Mouse (Mus musculus) ES-E14 (cell line): ENCODE results near the gene Polk. TPM values are rescaled to one million over a fixed set of nuclear protein-coding genes. Genes with fewer than 3 reads are reported as not detected.

Source experiments
- DNase-seq: peaks from one replicate; pipeline ENCODE4 v3.0.0-alpha.2; 2013; ENCODE audit warnings: low read depth, low spot score
- H3K27ac ChIP-seq: 2 replicates; pipeline ENCODE4 v1.5.1; 2012; ENCODE audit warnings: low read depth, mild to moderate bottlenecking, low read length, moderate library complexity, mixed read lengths; ENCODE audit not compliant: poor library complexity, insufficient read depth, severe bottlenecking
- H3K36me3 ChIP-seq: 2 replicates; pipeline ENCODE4 v1.6.1; 2012; ENCODE audit warnings: mild to moderate bottlenecking, low read length, moderate library complexity, mixed read lengths; ENCODE audit not compliant: control insufficient read depth, poor library complexity, insufficient read depth, severe bottlenecking
- H3K4me1 ChIP-seq, 2 experiments: fragments of 150-350 bp in 1 of 2; sonication (generic) in 1 of 2; 2 replicates each; pipeline ENCODE4 v1.6.1; 2012; ENCODE audit warnings: low read length in 2 of 2, mild to moderate bottlenecking in 1 of 2, mixed read lengths in 1 of 2; ENCODE audit not compliant: control insufficient read depth in 2 of 2, insufficient read depth in 2 of 2, poor library complexity in 1 of 2
- H3K4me3 ChIP-seq, 2 experiments: fragments of 150-350 bp in 1 of 2; sonication (generic) in 1 of 2; 2 replicates each; pipeline ENCODE4 v1.5.1; 2012; ENCODE audit warnings: low read length in 2 of 2, low read depth in 1 of 2, mild to moderate bottlenecking in 1 of 2, mixed read lengths in 1 of 2; ENCODE audit not compliant: insufficient read depth in 1 of 2, poor library complexity in 1 of 2, severe bottlenecking in 1 of 2
- H3K9ac ChIP-seq: 2 replicates; pipeline ENCODE4 v1.6.1; 2012; ENCODE audit warnings: low read depth, mild to moderate bottlenecking, low read length, mixed read lengths; ENCODE audit not compliant: poor library complexity, insufficient read depth, severe bottlenecking
- H3K9me3 ChIP-seq: fragments of 150-350 bp; sonication (generic); 2 replicates; pipeline ENCODE4 v1.6.1; 2012; ENCODE audit warnings: low read depth, mild to moderate bottlenecking, low read length; ENCODE audit not compliant: control insufficient read depth, insufficient read depth
- CHD2 ChIP-seq: IDR thresholded peaks from 2 replicates; pipeline ENCODE4 v1.6.1; 2014; ENCODE audit warnings: mild to moderate bottlenecking, low read depth, low read length, inconsistent platforms
- HCFC1 ChIP-seq: IDR thresholded peaks from 2 replicates; pipeline ENCODE4 v1.6.1; 2012; ENCODE audit warnings: low read length, inconsistent platforms, borderline replicate concordance; ENCODE audit not compliant: insufficient read depth
- MAFK ChIP-seq: IDR thresholded peaks from 2 replicates; pipeline ENCODE4 v1.6.1; 2014; ENCODE audit warnings: mild to moderate bottlenecking, low read depth, low read length, inconsistent platforms; ENCODE audit not compliant: insufficient read depth
- ZC3H11A ChIP-seq: IDR thresholded peaks from 2 replicates; pipeline ENCODE4 v1.6.1; 2012; ENCODE audit warnings: low read depth, mild to moderate bottlenecking, inconsistent platforms, low read length, borderline replicate concordance
- ZNF384 ChIP-seq: IDR thresholded peaks from 2 replicates; pipeline ENCODE4 v1.6.1; 2012; ENCODE audit warnings: low read depth, low read length, inconsistent platforms
- in situ Hi-C, 2 experiments: fragments of 600-800 bp; cut with MboI; formaldehyde crosslinking; loops; one replicate each; pipeline ENCODE4 v1.15.1; 2025; ENCODE audit warnings: low sequenced_read_pairs in 2 of 2, inconsistent platforms in 1 of 2; ENCODE audit not compliant: unreplicated experiment in 2 of 2
- total RNA-seq: library from RNA; depleted of rRNA; stranded (reverse); fragments of 300-350 nt; gene quantifications from 2 replicates; pipeline ENCODE4 v1.2.3, GENCODE M21; 2012

The Polk gene
- total RNA-seq, 1 experiment, result 23.7 TPM

DNA sequence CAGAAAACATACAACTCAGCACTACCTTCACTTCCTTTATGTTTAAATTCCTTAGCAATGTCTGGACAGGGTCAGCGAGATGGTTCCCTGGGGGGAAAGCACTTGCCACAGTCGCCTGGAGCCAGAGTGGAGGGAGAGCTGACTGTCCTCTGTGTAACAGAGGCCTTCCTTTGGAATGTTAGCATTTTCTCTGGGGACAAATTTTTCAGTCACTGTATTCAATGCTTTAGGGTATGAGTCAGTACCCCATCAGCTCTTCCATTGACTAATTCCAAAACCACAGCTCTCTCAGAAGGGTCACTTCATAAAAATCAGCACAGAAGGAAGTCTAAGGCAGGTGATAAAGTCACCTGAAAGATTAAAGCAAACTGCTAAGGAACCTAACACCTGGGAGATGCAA lies 8.6 kb downstream of the Polk start:
- DNase-seq, result no peak
- in situ Hi-C loops, result no loop called here

GRCm38 (mm10) chr13:96532176-96532575 lies 10.2 kb downstream of the Polk start:
- no peaks in the 10 kb centered on the region for H3K9me3 ChIP-seq
- peaks cover 0 to 3% of the 10 kb centered on the region in 2 experiments; a peak in 1 of 4 replicates for H3K4me1 ChIP-seq
- peaks cover 3% of the 10 kb centered on the region; the same call in 1 of the 2 replicates for H3K36me3 ChIP-seq
- TF ChIP-seq HCFC1 (no peak), CHD2 (no peak), MAFK (no peak), ZC3H11A (no peak)
- H3K9ac ChIP-seq, result no peak overlapping the region
- in situ Hi-C loops, result no loop called here
- DNase-seq, result no peak
- H3K27ac ChIP-seq, result no peak overlapping the region
- H3K4me3 ChIP-seq, result no peak overlapping the region

More for the DNA sequence above, 8.6 kb downstream of the Polk start:
- Histone ChIP-seq H3K4me1 (no peaks in the 10 kb centered on the region), H3K9me3 (no peaks in the 10 kb centered on the region), H3K27ac (no peak overlapping the region), H3K4me3 (no peak overlapping the region), H3K36me3 (no peaks in the 10 kb centered on the region), H3K9ac (no peak overlapping the region)
- no peak for TF ChIP-seq ZNF384
- TF ChIP-seq HCFC1, result no peak
- TF ChIP-seq CHD2, result no peak
- no peak for TF ChIP-seq MAFK
- no peak for TF ChIP-seq ZC3H11A

DNA sequence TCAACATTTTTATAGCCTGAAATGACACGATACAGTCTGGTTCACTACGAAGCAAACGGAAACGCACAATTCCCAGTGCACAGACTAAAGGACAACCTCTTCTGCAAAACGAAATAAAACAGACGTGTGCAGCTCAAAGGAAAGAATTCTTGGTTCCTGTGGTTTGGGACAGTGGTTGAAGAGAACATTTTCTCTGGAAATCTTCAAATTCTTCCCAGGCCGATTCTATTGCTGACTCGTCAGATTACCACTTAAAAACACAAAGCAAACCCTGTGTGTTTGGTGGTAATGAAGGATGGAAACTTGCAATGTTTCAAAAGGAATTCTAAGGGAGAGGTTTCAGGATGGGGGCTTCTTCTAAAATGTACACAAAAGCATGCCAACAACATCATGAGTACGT lies 12.3 kb downstream of the Polk start:
- Histone ChIP-seq H3K4me3 (no peak overlapping the region), H3K36me3 (peaks cover 3% of the 10 kb centered on the region; the same call in 1 of the 2 replicates), H3K9me3 (no peaks in the 10 kb centered on the region), H3K9ac (no peak overlapping the region), H3K27ac (no peak overlapping the region), H3K4me1 (peaks cover 0 to 3% of the 10 kb centered on the region in 2 experiments; a peak in 1 of 4 replicates)
- TF ChIP-seq MAFK, result peak; percentile 50; the same call in 1 of the 2 replicates
- TF ChIP-seq ZC3H11A, result no peak
- no peak for TF ChIP-seq CHD2
- no peak for TF ChIP-seq HCFC1
- TF ChIP-seq ZNF384, result no peak
- in situ Hi-C loops, result no loop called here
- DNase-seq, result no peak

DNA sequence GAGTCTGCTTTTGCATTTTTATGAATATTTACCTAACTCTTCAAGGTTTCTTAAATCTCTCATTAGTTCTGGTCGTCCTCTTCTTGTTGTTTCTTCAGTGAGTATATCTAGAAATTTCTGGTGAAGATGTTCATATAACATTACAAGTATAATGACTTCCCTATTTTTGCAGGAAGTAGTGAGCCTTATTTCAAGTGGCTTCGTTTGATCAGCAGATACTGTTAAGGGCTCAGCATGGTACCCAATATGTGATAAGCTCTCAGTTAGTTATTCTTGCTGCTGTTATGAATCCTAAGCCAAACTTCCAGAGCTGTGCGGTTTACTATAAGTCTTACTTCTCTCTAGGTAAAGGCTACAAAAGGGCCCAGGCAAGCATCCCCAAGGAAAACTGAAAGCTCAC lies 12.8 kb downstream of the Polk start:
- no peak for DNase-seq
- in situ Hi-C loops, result loop anchor here in 1 of 2 experiments (5.0 kb wide), 1 partner anchor 1527 kb away; no protein-coding TSS in a partner anchor
- Histone ChIP-seq H3K36me3 (peaks cover 3% of the 10 kb centered on the region; the same call in 1 of the 2 replicates), H3K9ac (no peak overlapping the region), H3K4me1 (peaks cover 0 to 3% of the 10 kb centered on the region in 2 experiments; a peak in 1 of 4 replicates), H3K27ac (no peak overlapping the region), H3K9me3 (no peaks in the 10 kb centered on the region), H3K4me3 (no peak overlapping the region)
- TF ChIP-seq ZNF384 (no peak), CHD2 (no peak), ZC3H11A (no peak), HCFC1 (no peak), MAFK (no peak)

- Histone ChIP-seq H3K9me3 (no peaks in the 10 kb centered on the region), H3K4me1 (peaks cover 0 to 3% of the 10 kb centered on the region in 2 experiments; a peak in 1 of 4 replicates), H3K36me3 (peaks cover 3% of the 10 kb centered on the region; the same call in 1 of the 2 replicates), H3K27ac (no peak overlapping the region), H3K9ac (no peak overlapping the region), H3K4me3 (no peak overlapping the region)
- DNase-seq, result no peak
- TF ChIP-seq CHD2, result no peak
- no peak for TF ChIP-seq ZNF384
- no peak for TF ChIP-seq HCFC1
- TF ChIP-seq MAFK, result no peak
- in situ Hi-C loops, result loop anchor here in 1 of 2 experiments (5.0 kb wide), 1 partner anchor 1526 kb away; no protein-coding TSS in a partner anchor
Observed at GRCm38 (mm10) chr13:96528776-96529175, 13.6 kb downstream of the Polk start.
